Mouse (Mus musculus): ENCODE results near the gene Duoxa1. TPM values are rescaled to one million over a fixed set of nuclear protein-coding genes. Genes with fewer than 3 reads are reported as not detected.

Gene Duoxa1
- total and polyA plus RNA-seq, 2 experiments from 2014 or later = not detected

DNA sequence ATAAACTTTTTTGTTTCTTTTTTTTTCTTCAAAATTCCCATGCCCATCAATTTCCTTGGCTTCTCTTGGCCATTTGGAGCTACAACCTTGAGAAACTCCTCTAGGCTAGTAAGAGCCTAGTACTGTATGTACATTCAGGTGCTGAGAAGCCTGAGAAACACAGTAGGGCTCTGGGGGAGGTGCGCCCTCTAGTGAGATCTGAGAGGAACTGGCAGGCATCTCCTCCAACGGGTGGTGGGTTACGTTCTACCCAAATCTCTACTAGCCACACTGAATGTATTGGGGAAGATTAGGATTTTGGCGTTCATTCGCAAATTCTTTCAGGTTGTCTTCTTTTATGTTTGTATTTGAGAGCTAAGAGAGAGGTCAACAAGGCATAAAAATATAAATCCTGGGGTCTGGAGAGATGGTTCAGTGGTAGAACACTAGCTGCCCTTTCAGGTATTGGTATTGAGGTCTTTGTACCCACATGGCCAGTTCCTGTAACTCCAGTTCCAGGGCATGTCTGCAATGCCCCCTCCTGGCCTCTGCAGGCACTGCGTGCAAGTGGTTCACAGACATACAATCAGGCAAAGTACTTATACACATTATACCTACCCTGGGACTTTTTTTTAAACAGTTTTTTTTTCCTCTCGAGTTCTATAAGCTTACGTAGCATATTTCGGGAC lies 10.8 kb downstream of the Duoxa1 start:
- peak; percentile 50 for DNase-seq (ENCODE audit: low spot score)
- H3K4me2 ChIP-seq (ENCODE audit: low read depth, low read length) = no peak overlapping the region
- H3K27me3 ChIP-seq (ENCODE audit: control insufficient read depth, insufficient read depth, low read length) = peaks cover 95% of the 10 kb centered on the region
- no peak overlapping the region for H3K9ac ChIP-seq (replicated peaks; ENCODE audit: low read depth, low read length)
- ATAC-seq (ENCODE audit: insufficient read depth, low read depth) = no peak
- no peak overlapping the region for H3K4me3 ChIP-seq (ENCODE audit: low read depth, low read length)
- no peaks in the 10 kb centered on the region for H3K9me3 ChIP-seq (replicated peaks; ENCODE audit: control insufficient read depth, low read length)
- peaks cover 23% of the 10 kb centered on the region for H3K4me1 ChIP-seq (ENCODE audit: control insufficient read depth, insufficient read depth)
- WGBS = 10% methylated on average over 9 of the region's 9 CpGs
- TF ChIP-seq CTCF (IDR thresholded peaks at IDR 0.05; ENCODE audit: low read depth) (peak; percentile 74), EP300 (IDR thresholded peaks at IDR 0.05; ENCODE audit: low read depth) (no peak)
- no peak overlapping the region for H3K27ac ChIP-seq (ENCODE audit: low read depth)
- no peaks in the 10 kb centered on the region for H3K36me3 ChIP-seq (replicated peaks; ENCODE audit: control insufficient read depth, insufficient read depth, low read length)

DNA sequence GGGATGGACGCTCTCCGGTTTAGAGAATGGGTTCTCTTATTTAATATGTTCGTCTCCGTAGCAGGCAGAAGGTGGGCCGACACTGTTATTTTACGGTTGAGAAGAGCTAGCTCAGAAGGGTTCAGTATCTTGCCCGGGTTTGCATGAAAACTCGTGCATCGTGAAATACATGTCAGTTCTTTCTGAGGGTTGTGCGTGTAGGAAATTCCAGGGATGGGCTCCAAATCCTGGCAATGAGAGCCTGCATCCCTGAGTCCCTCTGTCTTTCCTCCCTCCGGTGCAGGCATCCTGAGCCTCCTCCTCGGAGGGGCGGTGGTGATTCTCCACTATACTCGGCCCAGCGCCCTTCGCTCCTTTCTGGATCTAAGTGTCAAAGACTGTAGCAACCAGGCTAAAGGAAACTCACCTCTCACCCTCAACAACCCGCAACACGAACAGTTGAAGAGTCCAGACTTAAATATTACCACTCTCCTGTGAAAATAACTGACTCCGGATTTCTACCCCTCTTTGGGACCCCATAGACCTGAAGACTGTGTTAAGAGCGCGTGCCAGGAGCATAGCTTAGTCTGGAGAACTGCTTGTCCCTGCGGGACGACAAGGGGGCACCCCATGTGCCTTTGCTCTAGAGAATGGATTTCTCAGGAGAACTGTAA lies 11.5 kb downstream of the Duoxa1 start:
- H3K27ac ChIP-seq (ENCODE audit: low read depth) = no peak overlapping the region
- DNase-seq (ENCODE audit: low spot score) (no peak), ATAC-seq (ENCODE audit: insufficient read depth, low read depth) (no peak)
- peaks cover 23% of the 10 kb centered on the region for H3K4me1 ChIP-seq (ENCODE audit: control insufficient read depth, insufficient read depth)
- peak overlapping the region; percentile 60 for H3K4me2 ChIP-seq (ENCODE audit: low read depth, low read length)
- WGBS = 13% methylated on average over 23 of the region's 23 CpGs
- no peaks in the 10 kb centered on the region for H3K36me3 ChIP-seq (replicated peaks; ENCODE audit: control insufficient read depth, insufficient read depth, low read length)
- H3K9ac ChIP-seq (replicated peaks; ENCODE audit: low read depth, low read length) = no peak overlapping the region
- H3K27me3 ChIP-seq (ENCODE audit: control insufficient read depth, insufficient read depth, low read length) = peaks cover 95% of the 10 kb centered on the region
- TF ChIP-seq CTCF (IDR thresholded peaks at IDR 0.05; ENCODE audit: low read depth) = no peak
- no peak for TF ChIP-seq EP300 (IDR thresholded peaks at IDR 0.05; ENCODE audit: low read depth)
- H3K4me3 ChIP-seq (ENCODE audit: low read depth, low read length) = peak overlapping the region; percentile 42
- no peaks in the 10 kb centered on the region for H3K9me3 ChIP-seq (replicated peaks; ENCODE audit: control insufficient read depth, low read length)

DNA sequence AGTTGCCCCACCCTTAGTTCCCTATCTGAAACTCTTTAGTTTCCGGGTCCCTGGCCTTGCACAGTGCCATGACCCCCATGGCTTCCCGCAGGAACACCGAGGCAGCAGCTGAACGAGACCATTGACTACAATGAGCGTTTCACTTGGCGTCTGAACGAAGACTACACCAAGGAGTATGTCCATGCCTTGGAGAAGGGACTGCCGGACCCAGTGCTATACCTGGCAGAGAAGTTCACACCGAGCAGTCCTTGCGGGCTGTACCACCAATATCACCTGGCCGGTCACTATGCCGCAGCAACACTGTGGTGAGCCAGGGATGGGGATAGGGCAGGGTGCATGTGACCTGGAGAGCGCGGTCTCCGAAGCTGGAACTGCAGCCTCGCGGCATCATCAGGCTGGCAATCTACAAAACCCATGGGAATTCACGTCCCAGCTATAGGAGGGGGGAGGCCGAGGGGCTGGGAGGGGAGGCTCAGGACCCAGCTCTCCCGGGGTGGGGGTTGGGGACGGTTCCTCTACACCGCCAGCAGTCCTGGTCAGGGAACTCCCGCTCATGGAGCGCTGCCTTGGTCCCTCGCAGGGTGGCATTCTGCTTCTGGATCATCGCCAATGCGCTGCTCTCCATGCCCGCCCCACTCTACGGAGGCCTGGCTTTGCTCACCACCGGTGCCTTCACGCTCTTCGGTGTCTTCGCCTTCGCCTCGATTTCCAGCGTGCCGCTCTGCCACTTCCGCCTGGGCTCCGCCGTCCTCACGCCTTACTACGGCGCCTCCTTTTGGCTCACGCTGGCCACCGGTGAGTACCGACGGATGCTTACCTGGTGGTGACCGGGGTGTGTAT lies 12.2 kb downstream of the Duoxa1 start:
- Histone ChIP-seq H3K9me3 (replicated peaks; ENCODE audit: control insufficient read depth, low read length) (no peaks in the 10 kb centered on the region), H3K4me1 (ENCODE audit: control insufficient read depth, insufficient read depth) (peaks cover 23% of the 10 kb centered on the region), H3K4me2 (ENCODE audit: low read depth, low read length) (peak overlapping the region; percentile 60), H3K4me3 (ENCODE audit: low read depth, low read length) (peak overlapping the region; percentile 42), H3K27me3 (ENCODE audit: control insufficient read depth, insufficient read depth, low read length) (peaks cover 94% of the 10 kb centered on the region), H3K27ac (ENCODE audit: low read depth) (no peak overlapping the region), H3K36me3 (replicated peaks; ENCODE audit: control insufficient read depth, insufficient read depth, low read length) (no peaks in the 10 kb centered on the region), H3K9ac (replicated peaks; ENCODE audit: low read depth, low read length) (no peak overlapping the region)
- ATAC-seq (ENCODE audit: insufficient read depth, low read depth) (peak; percentile 53), DNase-seq (ENCODE audit: low spot score) (peak; percentile 36)
- WGBS = 2% methylated on average over 48 of the region's 48 CpGs
- TF ChIP-seq CTCF (IDR thresholded peaks at IDR 0.05; ENCODE audit: low read depth) (no peak), EP300 (IDR thresholded peaks at IDR 0.05; ENCODE audit: low read depth) (no peak)

DNA sequence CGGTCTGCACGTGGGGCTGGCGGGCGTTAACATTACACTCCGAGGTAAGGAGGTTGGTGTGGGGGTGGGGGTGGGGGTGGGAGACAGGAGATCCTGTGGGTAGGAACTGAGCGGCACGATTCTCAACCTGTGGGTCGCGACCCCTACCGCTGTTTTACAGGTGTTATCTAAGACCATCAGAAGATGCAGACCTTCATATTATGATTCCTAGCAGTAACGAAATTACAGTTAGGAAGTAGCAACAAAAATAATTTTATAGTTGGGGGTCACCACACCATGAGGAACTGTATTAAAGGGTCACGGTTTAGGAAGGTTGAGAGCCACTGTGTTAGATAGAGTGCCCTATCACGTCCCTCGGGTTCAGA lies 12.9 kb downstream of the Duoxa1 start:
- Histone ChIP-seq H3K4me3 (ENCODE audit: low read depth, low read length) (peak overlapping the region; percentile 42), H3K4me1 (ENCODE audit: control insufficient read depth, insufficient read depth) (peaks cover 23% of the 10 kb centered on the region), H3K27me3 (ENCODE audit: control insufficient read depth, insufficient read depth, low read length) (peaks cover 90% of the 10 kb centered on the region), H3K4me2 (ENCODE audit: low read depth, low read length) (peak overlapping the region; percentile 60; the same call in 1 of the 2 replicates), H3K36me3 (replicated peaks; ENCODE audit: control insufficient read depth, insufficient read depth, low read length) (no peaks in the 10 kb centered on the region), H3K9me3 (replicated peaks; ENCODE audit: control insufficient read depth, low read length) (no peaks in the 10 kb centered on the region), H3K9ac (replicated peaks; ENCODE audit: low read depth, low read length) (no peak overlapping the region), H3K27ac (ENCODE audit: low read depth) (no peak overlapping the region)
- ATAC-seq (ENCODE audit: insufficient read depth, low read depth) = no peak
- TF ChIP-seq CTCF (IDR thresholded peaks at IDR 0.05; ENCODE audit: low read depth) (no peak), EP300 (IDR thresholded peaks at IDR 0.05; ENCODE audit: low read depth) (no peak)
- 8% methylated on average over 14 of the region's 14 CpGs for WGBS
- no peak for DNase-seq (ENCODE audit: low spot score)

- H3K9ac ChIP-seq (replicated peaks; ENCODE audit: low read depth, low read length) = no peak overlapping the region
- peaks cover 23% of the 10 kb centered on the region for H3K4me1 ChIP-seq (ENCODE audit: control insufficient read depth, insufficient read depth)
- peaks cover 92% of the 10 kb centered on the region for H3K27me3 ChIP-seq (ENCODE audit: control insufficient read depth, insufficient read depth, low read length)
- 22% methylated on average over 14 of the region's 14 CpGs for WGBS
- no peak overlapping the region for H3K4me2 ChIP-seq (ENCODE audit: low read depth, low read length)
- ATAC-seq (ENCODE audit: insufficient read depth, low read depth) (no peak), DNase-seq (ENCODE audit: low spot score) (no peak)
- no peak overlapping the region for H3K27ac ChIP-seq (ENCODE audit: low read depth)
- TF ChIP-seq CTCF (IDR thresholded peaks at IDR 0.05; ENCODE audit: low read depth) = no peak
- no peak for TF ChIP-seq EP300 (IDR thresholded peaks at IDR 0.05; ENCODE audit: low read depth)
- no peak overlapping the region for H3K4me3 ChIP-seq (ENCODE audit: low read depth, low read length)
- no peaks in the 10 kb centered on the region for H3K9me3 ChIP-seq (replicated peaks; ENCODE audit: control insufficient read depth, low read length)
- H3K36me3 ChIP-seq (replicated peaks; ENCODE audit: control insufficient read depth, insufficient read depth, low read length) = no peaks in the 10 kb centered on the region
These were observed 13.4 kb downstream of the Duoxa1 start for GRCm38 (mm10) chr2:122299911-122300655.
